Mouse (Mus musculus) liver, adult 2 months (tissue): ENCODE data around the gene Vars2.

Source experiments
- CTCF ChIP-seq: fragments of 200-500 bp; IDR thresholded peaks from 2 replicates; pipeline ENCODE4 v1.5.1; 2011; ENCODE audit warnings: low read depth, low read length, control low read depth
- POLR2A ChIP-seq: fragments of 200-500 bp; IDR thresholded peaks from 2 replicates; pipeline ENCODE4 v1.6.1; 2011; ENCODE audit warnings: low read length, control low read depth; ENCODE audit not compliant: insufficient read depth; ENCODE audit errors: extremely low read depth

- TF ChIP-seq POLR2A (no peak), CTCF (no peak)
Measured at GRCm38 (mm10) chr17:35699919-35700318, 32.5 kb upstream of the Vars2 start.
